Mouse (Mus musculus): ENCODE results near the gene Sntn.

DNA sequence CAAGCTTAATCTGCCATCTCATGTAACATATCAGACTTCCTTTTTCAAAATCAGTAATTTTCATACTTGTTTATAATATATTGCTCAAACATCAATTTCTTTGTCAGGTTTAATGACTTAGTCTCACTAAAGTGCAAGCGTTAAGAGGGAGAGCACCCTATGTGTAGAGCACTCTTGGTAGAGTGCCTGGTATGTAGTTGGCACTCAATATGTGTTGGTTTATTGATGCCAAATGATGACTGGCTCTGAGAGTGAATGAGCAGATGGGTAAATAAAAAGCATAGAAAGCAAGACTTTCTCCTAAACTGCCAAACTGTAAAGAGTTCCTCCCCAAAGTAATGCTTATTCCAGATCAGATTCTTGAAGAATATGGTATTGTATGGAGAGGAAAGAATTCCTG is 20.8 kb upstream of the Sntn start:
- TF ChIP-seq POLR2A (IDR thresholded peaks at IDR 0.05; ENCODE audit: control insufficient read depth, extremely low read depth, insufficient read depth, low read length, poor library complexity) (no peak), CTCF (IDR thresholded peaks at IDR 0.05; ENCODE audit: borderline replicate concordance, control insufficient read depth, extremely low read depth, insufficient read depth, low read length, poor library complexity) (no peak)

Data from thymus, adult 2 months (tissue).